Mouse (Mus musculus) CH12.LX (cell line): ENCODE measurements around the gene Rhbg. TPM values are rescaled to one million over a fixed set of nuclear protein-coding genes. Genes with fewer than 3 reads are reported as not detected.

ENCODE experiments used
- DNase-seq: peaks from one replicate; pipeline ENCODE4 v3.0.0-alpha.2; 2013; ENCODE audit errors: extremely low read depth
- H3K27ac ChIP-seq: 2 replicates; pipeline ENCODE4 v1.5.1; 2012; ENCODE audit warnings: low read depth, mild to moderate bottlenecking, control low read depth, moderate library complexity; ENCODE audit not compliant: insufficient read depth
- H3K27me3 ChIP-seq: replicated peaks from 2 replicates; pipeline ENCODE3; 2012; ENCODE audit warnings: inconsistent platforms
- H3K36me3 ChIP-seq, 2 experiments: replicated peaks in 1 of 2; 2 replicates each; pipeline versions ENCODE3 to v1.6.1; 2012; ENCODE audit warnings: inconsistent platforms in 1 of 2, low read length in 1 of 2, mild to moderate bottlenecking in 1 of 2, mixed read lengths in 1 of 2, moderate library complexity in 1 of 2; ENCODE audit not compliant: control insufficient read depth in 1 of 2, insufficient read depth in 1 of 2
- H3K4me1 ChIP-seq, 2 experiments: 2 replicates each; pipeline ENCODE4 v1.6.1; 2012; ENCODE audit warnings: inconsistent platforms in 1 of 2, moderate library complexity in 1 of 2; ENCODE audit not compliant: insufficient read depth in 2 of 2, control insufficient read depth in 1 of 2
- H3K4me2 ChIP-seq: 2 replicates; pipeline ENCODE4 v1.6.1; 2012; ENCODE audit warnings: low read depth, mild to moderate bottlenecking, control low read depth; ENCODE audit not compliant: poor library complexity, insufficient read depth, severe bottlenecking
- H3K4me3 ChIP-seq, 3 experiments: fragments of 150-350 bp in 1 of 3; sonication (generic) in 1 of 3; replicated peaks in 1 of 3; 2 replicates each; pipeline versions ENCODE3 to v1.5.1; 2011 to 2012; ENCODE audit warnings: low read depth in 2 of 3, low read length in 2 of 3, mild to moderate bottlenecking in 2 of 3, moderate library complexity in 2 of 3, control low read depth in 1 of 3, improper control_type of control experiment in 1 of 3, inconsistent platforms in 1 of 3, mixed read lengths in 1 of 3; ENCODE audit not compliant: poor library complexity in 1 of 3
- H3K79me2 ChIP-seq: replicated peaks from 2 replicates; pipeline ENCODE4 v1.6.1; 2012; ENCODE audit warnings: mild to moderate bottlenecking, moderate library complexity; ENCODE audit not compliant: control insufficient read depth, poor library complexity, insufficient read depth, severe bottlenecking; ENCODE audit errors: extremely low read depth
- H3K9ac ChIP-seq: 2 replicates; pipeline ENCODE4 v1.6.1; 2012; ENCODE audit warnings: low read depth, mild to moderate bottlenecking, control low read depth, moderate library complexity; ENCODE audit not compliant: insufficient read depth
- H3K9me3 ChIP-seq: replicated peaks from 2 replicates; pipeline ENCODE3; 2012; ENCODE audit warnings: low read length, inconsistent platforms, mixed read lengths
- BHLHE40 ChIP-seq: IDR thresholded peaks from 2 replicates; pipeline ENCODE4 v1.6.1; 2011; ENCODE audit warnings: mild to moderate bottlenecking, low read depth, low read length, improper control_type of control experiment
- ELF1 ChIP-seq: IDR thresholded peaks from 2 replicates; pipeline ENCODE4 v1.6.1; 2014; ENCODE audit warnings: low read depth, mild to moderate bottlenecking, inconsistent platforms, low read length, improper control_type of control experiment
- IRF4 ChIP-seq: IDR thresholded peaks from 2 replicates; pipeline ENCODE4 v1.6.1; 2014; ENCODE audit warnings: low read depth, mild to moderate bottlenecking, inconsistent platforms, low read length, improper control_type of control experiment
- MAX ChIP-seq: IDR thresholded peaks from 2 replicates; pipeline ENCODE4 v1.6.1; 2011; ENCODE audit warnings: low read length, improper control_type of control experiment
- MXI1 ChIP-seq: IDR thresholded peaks from 2 replicates; pipeline ENCODE4 v1.6.1; 2011; ENCODE audit warnings: mild to moderate bottlenecking, low read depth, low read length, improper control_type of control experiment
- PAX5 ChIP-seq: IDR thresholded peaks from 2 replicates; pipeline ENCODE4 v1.6.1; 2012; ENCODE audit warnings: low read length, inconsistent platforms, mixed read lengths
- RCOR1 ChIP-seq: conservative IDR thresholded peaks from 2 replicates; pipeline ENCODE4 v1.6.1; 2012; ENCODE audit warnings: low read depth, mild to moderate bottlenecking, inconsistent platforms, low read length, improper control_type of control experiment
- TBP ChIP-seq: conservative IDR thresholded peaks from 2 replicates; pipeline ENCODE4 v1.6.1; 2011; ENCODE audit warnings: low read depth, low read length, improper control_type of control experiment
- UBTF ChIP-seq: IDR thresholded peaks from 2 replicates; pipeline ENCODE4 v1.6.1; 2012; ENCODE audit warnings: low read depth, mild to moderate bottlenecking, inconsistent platforms, low read length, improper control_type of control experiment, moderate library complexity
- USF2 ChIP-seq: conservative IDR thresholded peaks from 2 replicates; pipeline ENCODE4 v1.6.1; 2011; ENCODE audit warnings: low read depth, low read length, improper control_type of control experiment
- dilution Hi-C: fragments of 300-500 bp; cut with MboI; formaldehyde crosslinking; loops from 2 replicates; pipeline ENCODE4 v1.14.3; 2020; ENCODE audit warnings: low sequenced_read_pairs; ENCODE audit not compliant: extremely low pct_unique_long_range_greater_than_20kb, extremely low pct_ligation_motif_present
- in situ Hi-C: fragments of 300-500 bp; cut with MboI; formaldehyde crosslinking; loops from 3 replicates; pipeline ENCODE4 v1.14.3; 2019; ENCODE audit warnings: low sequenced_read_pairs, low pct_ligation_motif_present, low pct_unique_long_range_greater_than_20kb, mixed read lengths
- polyA plus RNA-seq: library from polyadenylated mRNA; unstranded; fragments of >175 nt; gene quantifications from 2 replicates; pipeline ENCODE4 v1.2.1, GENCODE M21; 2012; ENCODE audit warnings: low read depth; ENCODE audit not compliant: insufficient read length
- total RNA-seq, 2 experiments: library from RNA; depleted of rRNA; stranded (reverse); fragments of 300-350 nt in 1 of 2; fragments of >200 nt in 1 of 2; gene quantifications; 2 replicates each; pipeline ENCODE4 v1.2.3; 2012 to 2014

The Rhbg gene
- total and polyA plus RNA-seq, 3 experiments: 0.08 TPM; not detected in 2

GRCm38 (mm10) chr3:88209306-88209705, 45.2 kb downstream of the Rhbg start:
- no peak overlapping the region for H3K4me3 ChIP-seq
- no peak for DNase-seq
- H3K27me3 ChIP-seq: peaks cover 97% of the 10 kb centered on the region
- H3K4me2 ChIP-seq: no peak overlapping the region
- dilution Hi-C loops: no loop called here
- no peaks in the 10 kb centered on the region for H3K9me3 ChIP-seq
- H3K9ac ChIP-seq: no peak overlapping the region
- in situ Hi-C loops: no loop called here
- TF ChIP-seq MXI1: no peak
- TF ChIP-seq, all 38 proteins: peak for 0
- H3K36me3 ChIP-seq: no peaks in the 10 kb centered on the region
- no peaks in the 10 kb centered on the region for H3K4me1 ChIP-seq
- H3K79me2 ChIP-seq: no peaks in the 10 kb centered on the region
- no peak overlapping the region for H3K27ac ChIP-seq

GRCm38 (mm10) chr3:88208226-88208720, 46.2 kb downstream of the Rhbg start:
- no peak for TF ChIP-seq PAX5
- TF ChIP-seq ELF1: no peak
- TF ChIP-seq RCOR1: no peak
- no peak for TF ChIP-seq USF2
- TF ChIP-seq TBP: no peak
- H3K4me1 ChIP-seq: no peaks in the 10 kb centered on the region
- H3K4me2 ChIP-seq: no peak overlapping the region
- in situ Hi-C loops: no loop called here
- no peaks in the 10 kb centered on the region for H3K79me2 ChIP-seq
- dilution Hi-C loops: no loop called here
- no peaks in the 10 kb centered on the region for H3K9me3 ChIP-seq
- no peak overlapping the region for H3K4me3 ChIP-seq
- H3K9ac ChIP-seq: no peak overlapping the region
- no peak for DNase-seq
- no peak overlapping the region for H3K27ac ChIP-seq
- no peaks in the 10 kb centered on the region for H3K36me3 ChIP-seq
- H3K27me3 ChIP-seq: peaks cover 98% of the 10 kb centered on the region

GRCm38 (mm10) chr3:88207451-88208100, 46.9 kb downstream of the Rhbg start:
- TF ChIP-seq MAX (no peak), USF2 (no peak), PAX5 (no peak), UBTF (no peak), BHLHE40 (no peak), IRF4 (no peak)
- DNase-seq: no peak
- dilution Hi-C loops: no loop called here

More at GRCm38 (mm10) chr3:88207451-88208100, 46.9 kb downstream of the Rhbg start:
- Histone ChIP-seq H3K36me3 (no peaks in the 10 kb centered on the region), H3K27me3 (peaks cover 100% of the 10 kb centered on the region), H3K27ac (no peak overlapping the region), H3K9ac (no peak overlapping the region), H3K4me2 (no peak overlapping the region), H3K79me2 (no peaks in the 10 kb centered on the region), H3K4me3 (no peak overlapping the region), H3K4me1 (no peaks in the 10 kb centered on the region), H3K9me3 (no peaks in the 10 kb centered on the region)
- in situ Hi-C loops: no loop called here
